Mouse (Mus musculus) heart, adult 11 months (tissue): Measurements from ENCODE around the gene Gm20837.
"Not testable (repeated sequence)": the region's sequence is repeated elsewhere in the genome, so short reads cannot be mapped to it uniquely, and the experiment has no call there.

Source experiments
- DNase-seq: peaks from one replicate; pipeline ENCODE4 v3.0.0; 2022

The Gm20837 gene

GRCm38 (mm10) chrY:90400948-90401347 lies at the start of gene Gm20837:
TSS of gene Gm20837 (plus strand) at chrY:90401248.
- not testable (repeated sequence) for DNase-seq
